Mouse (Mus musculus): ENCODE measurements around the gene S100a7a. TPM values are rescaled to one million over a fixed set of nuclear protein-coding genes. Genes with fewer than 3 reads are reported as not detected.
A peak's percentile ranks its signal among the peaks of the same experiment; 100 is the strongest.

Gene S100a7a
- polyA plus RNA-seq, 2 experiments, result not detected

- Histone ChIP-seq H3K4me1 (replicated peaks; ENCODE audit: control insufficient read depth in 2 of 2, insufficient read depth in 2 of 2, low read length in 1 of 2) (no peaks in the 10 kb centered on the region), H3K4me3 (ENCODE audit: insufficient read depth in 1 of 2, low read depth in 2 of 2, low read length in 2 of 2) (no peak overlapping the region), H3K4me2 (ENCODE audit: low read depth) (no peak overlapping the region), H3K36me3 (replicated peaks; ENCODE audit: control insufficient read depth, insufficient read depth, low read depth) (no peaks in the 10 kb centered on the region), H3K9me3 (ENCODE audit: control insufficient read depth, low read length) (no peaks in the 10 kb centered on the region), H3K9ac (replicated peaks) (no peak overlapping the region), H3K27me3 (ENCODE audit: control insufficient read depth, insufficient read depth, low read length) (no peaks in the 10 kb centered on the region), H3K27ac (no peak overlapping the region)
- DNase-seq (ENCODE audit: low read depth in 3 of 3, low spot score in 3 of 3) (no peak), ATAC-seq (ENCODE audit: insufficient read depth) (no peak)
- TF ChIP-seq CTCF (IDR thresholded peaks at IDR 0.05; ENCODE audit: low read depth), result no peak
- no peak for TF ChIP-seq EP300 (IDR thresholded peaks at IDR 0.05; ENCODE audit: low read depth)
- WGBS (ENCODE audit: insufficient replicate concordance), result 52% methylated on average over 1 of the region's 1 CpGs
Measured at GRCm38 (mm10) chr3:90615911-90616310, 37.9 kb upstream of the S100a7a start.

GRCm38 (mm10) chr3:90617586-90617985, 36.2 kb upstream of the S100a7a start:
- no peaks in the 10 kb centered on the region for H3K4me1 ChIP-seq (replicated peaks; ENCODE audit: control insufficient read depth in 2 of 2, insufficient read depth in 2 of 2, low read length in 1 of 2)
- no peaks in the 10 kb centered on the region for H3K36me3 ChIP-seq (replicated peaks; ENCODE audit: control insufficient read depth, insufficient read depth, low read depth)
- H3K27ac ChIP-seq, result no peak overlapping the region
- 6% methylated on average over 1 of the region's 1 CpGs for WGBS (ENCODE audit: insufficient replicate concordance)
- TF ChIP-seq EP300 (IDR thresholded peaks at IDR 0.05; ENCODE audit: low read depth) (no peak), CTCF (IDR thresholded peaks at IDR 0.05; ENCODE audit: low read depth) (peak; percentile 31; the same call in 1 of the 2 replicates)
- H3K9me3 ChIP-seq (ENCODE audit: control insufficient read depth, low read length), result no peaks in the 10 kb centered on the region
- no peak overlapping the region for H3K4me3 ChIP-seq (ENCODE audit: insufficient read depth in 1 of 2, low read depth in 2 of 2, low read length in 2 of 2)
- DNase-seq (ENCODE audit: low read depth in 3 of 3, low spot score in 3 of 3) (no peak), ATAC-seq (ENCODE audit: insufficient read depth) (no peak)
- H3K9ac ChIP-seq (replicated peaks), result no peak overlapping the region
- no peak overlapping the region for H3K4me2 ChIP-seq (ENCODE audit: low read depth)
- no peaks in the 10 kb centered on the region for H3K27me3 ChIP-seq (ENCODE audit: control insufficient read depth, insufficient read depth, low read length)

GRCm38 (mm10) chr3:90621552-90621951, 32.3 kb upstream of the S100a7a start:
- Histone ChIP-seq H3K9ac (replicated peaks) (no peak overlapping the region), H3K9me3 (ENCODE audit: control insufficient read depth, low read length) (no peaks in the 10 kb centered on the region), H3K4me3 (ENCODE audit: insufficient read depth in 1 of 2, low read depth in 2 of 2, low read length in 2 of 2) (no peak overlapping the region), H3K36me3 (replicated peaks; ENCODE audit: control insufficient read depth, insufficient read depth, low read depth) (no peaks in the 10 kb centered on the region), H3K27ac (no peak overlapping the region), H3K4me2 (ENCODE audit: low read depth) (no peak overlapping the region), H3K27me3 (ENCODE audit: control insufficient read depth, insufficient read depth, low read length) (no peaks in the 10 kb centered on the region), H3K4me1 (replicated peaks; ENCODE audit: control insufficient read depth in 2 of 2, insufficient read depth in 2 of 2, low read length in 1 of 2) (no peaks in the 10 kb centered on the region)
- no peak for DNase-seq (ENCODE audit: low read depth in 3 of 3, low spot score in 3 of 3)
- no peak for ATAC-seq (ENCODE audit: insufficient read depth)
- no peak for TF ChIP-seq EP300 (IDR thresholded peaks at IDR 0.05; ENCODE audit: low read depth)
- TF ChIP-seq CTCF (IDR thresholded peaks at IDR 0.05; ENCODE audit: low read depth), result no peak
- WGBS (ENCODE audit: insufficient replicate concordance), result 31% methylated on average over 7 of the region's 7 CpGs

- TF ChIP-seq EP300 (IDR thresholded peaks at IDR 0.05; ENCODE audit: low read depth) (no peak), CTCF (IDR thresholded peaks at IDR 0.05; ENCODE audit: low read depth) (no peak)
- no peaks in the 10 kb centered on the region for H3K27me3 ChIP-seq (ENCODE audit: control insufficient read depth, insufficient read depth, low read length)
- H3K4me3 ChIP-seq (ENCODE audit: insufficient read depth in 1 of 2, low read depth in 2 of 2, low read length in 2 of 2), result no peak overlapping the region
- no peaks in the 10 kb centered on the region for H3K4me1 ChIP-seq (replicated peaks; ENCODE audit: control insufficient read depth in 2 of 2, insufficient read depth in 2 of 2, low read length in 1 of 2)
- ATAC-seq (ENCODE audit: insufficient read depth) (no peak), DNase-seq (ENCODE audit: low read depth in 3 of 3, low spot score in 3 of 3) (no peak)
- H3K27ac ChIP-seq, result no peak overlapping the region
- H3K9me3 ChIP-seq (ENCODE audit: control insufficient read depth, low read length), result no peaks in the 10 kb centered on the region
- H3K36me3 ChIP-seq (replicated peaks; ENCODE audit: control insufficient read depth, insufficient read depth, low read depth), result no peaks in the 10 kb centered on the region
- H3K9ac ChIP-seq (replicated peaks), result no peak overlapping the region
- no peak overlapping the region for H3K4me2 ChIP-seq (ENCODE audit: low read depth)
- WGBS (ENCODE audit: insufficient replicate concordance), result 37% methylated on average over 2 of the region's 2 CpGs
Measured at GRCm38 (mm10) chr3:90623435-90624071, 30.3 kb upstream of the S100a7a start.

- H3K4me1 ChIP-seq (replicated peaks; ENCODE audit: control insufficient read depth in 2 of 2, insufficient read depth in 2 of 2, low read length in 1 of 2), result no peaks in the 10 kb centered on the region
- no peaks in the 10 kb centered on the region for H3K9me3 ChIP-seq (ENCODE audit: control insufficient read depth, low read length)
- no peaks in the 10 kb centered on the region for H3K27me3 ChIP-seq (ENCODE audit: control insufficient read depth, insufficient read depth, low read length)
- no peak overlapping the region for H3K4me2 ChIP-seq (ENCODE audit: low read depth)
- no peak for ATAC-seq (ENCODE audit: insufficient read depth)
- no peak for DNase-seq (ENCODE audit: low read depth in 3 of 3, low spot score in 3 of 3)
- no peak overlapping the region for H3K9ac ChIP-seq (replicated peaks)
- H3K4me3 ChIP-seq (ENCODE audit: insufficient read depth in 1 of 2, low read depth in 2 of 2, low read length in 2 of 2), result no peak overlapping the region
- no peaks in the 10 kb centered on the region for H3K36me3 ChIP-seq (replicated peaks; ENCODE audit: control insufficient read depth, insufficient read depth, low read depth)
- no peak overlapping the region for H3K27ac ChIP-seq
- TF ChIP-seq CTCF (IDR thresholded peaks at IDR 0.05; ENCODE audit: low read depth) (no peak), EP300 (IDR thresholded peaks at IDR 0.05; ENCODE audit: low read depth) (no peak)
- 57% methylated on average over 5 of the region's 5 CpGs for WGBS (ENCODE audit: insufficient replicate concordance)
Measured at GRCm38 (mm10) chr3:90625496-90625895, 28.3 kb upstream of the S100a7a start.
